Mouse (Mus musculus) MEL (cell line): ENCODE results near the gene Sirpb1b. TPM values are rescaled to one million over a fixed set of nuclear protein-coding genes. Genes with fewer than 3 reads are reported as not detected.
"Not testable (repeated sequence)": the region's sequence is repeated elsewhere in the genome, so short reads cannot be mapped to it uniquely, and the experiment has no call there.

Source experiments
- DNase-seq: peaks from one replicate; pipeline ENCODE4 v3.0.0; 2011; ENCODE audit warnings: low read depth, low spot score
- H3K27ac ChIP-seq: 2 replicates; pipeline ENCODE4 v1.5.1; 2012; ENCODE audit warnings: low read depth, mild to moderate bottlenecking, control low read depth, low read length, moderate library complexity; ENCODE audit not compliant: control insufficient read depth
- H3K27me3 ChIP-seq, 2 experiments: fragments of 150-350 bp in 1 of 2; sonication (generic) in 1 of 2; 2 replicates each; pipeline ENCODE4 v1.6.1; 2012; ENCODE audit warnings: low read length in 2 of 2, mild to moderate bottlenecking in 2 of 2, improper control_type of control experiment in 1 of 2, moderate library complexity in 1 of 2; ENCODE audit not compliant: insufficient read depth in 2 of 2, control insufficient read depth in 1 of 2
- H3K36me3 ChIP-seq, 2 experiments: 2 replicates each; pipeline ENCODE4 v1.6.1; 2012 to 2014; ENCODE audit warnings: low read length in 2 of 2, improper control_type of control experiment in 1 of 2, inconsistent platforms in 1 of 2, mild to moderate bottlenecking in 1 of 2; ENCODE audit not compliant: insufficient read depth in 2 of 2, control insufficient read depth in 1 of 2
- H3K4me1 ChIP-seq, 2 experiments: fragments of 150-350 bp in 1 of 2; sonication (generic) in 1 of 2; 2 replicates each; pipeline ENCODE4 v1.6.1; 2012; ENCODE audit warnings: low read length in 2 of 2, improper control_type of control experiment in 1 of 2, mild to moderate bottlenecking in 1 of 2; ENCODE audit not compliant: insufficient read depth in 2 of 2, control insufficient read depth in 1 of 2
- H3K4me3 ChIP-seq, 2 experiments: fragments of 150-350 bp in 1 of 2; sonication (generic) in 1 of 2; 2 replicates each; pipeline ENCODE4 v1.5.1; 2012; ENCODE audit warnings: low read depth in 2 of 2, low read length in 2 of 2, mild to moderate bottlenecking in 2 of 2, moderate library complexity in 2 of 2, control low read depth in 1 of 2, improper control_type of control experiment in 1 of 2; ENCODE audit not compliant: control insufficient read depth in 1 of 2, insufficient read depth in 1 of 2
- H3K79me2 ChIP-seq: 2 replicates; pipeline ENCODE4 v1.6.1; 2012; ENCODE audit warnings: mild to moderate bottlenecking, low read length, moderate library complexity; ENCODE audit not compliant: control insufficient read depth, poor library complexity, insufficient read depth
- H3K9ac ChIP-seq: 2 replicates; pipeline ENCODE4 v1.6.1; 2012; ENCODE audit warnings: low read depth, mild to moderate bottlenecking, control low read depth, low read length, moderate library complexity; ENCODE audit not compliant: control insufficient read depth, poor library complexity, severe bottlenecking
- H3K9me3 ChIP-seq: fragments of 150-350 bp; sonication (generic); replicated peaks from 2 replicates; pipeline ENCODE4 v1.6.1; 2012; ENCODE audit warnings: mild to moderate bottlenecking, low read length, improper control_type of control experiment, moderate library complexity; ENCODE audit not compliant: insufficient read depth
- MEF2A ChIP-seq: IDR thresholded peaks from 2 replicates; pipeline ENCODE4 v1.6.1; 2014; ENCODE audit warnings: low read depth, mild to moderate bottlenecking, inconsistent platforms, low read length, improper control_type of control experiment; ENCODE audit not compliant: poor library complexity, insufficient replicate concordance, severe bottlenecking; ENCODE audit errors: extremely low read depth
- MYB ChIP-seq: IDR thresholded peaks from 2 replicates; pipeline ENCODE4 v1.6.1; 2011; ENCODE audit warnings: mild to moderate bottlenecking, low read depth, low read length, improper control_type of control experiment
- polyA plus RNA-seq, 2 experiments: library from polyadenylated mRNA; stranded (reverse) in 1 of 2; unstranded in 1 of 2; fragments of >175 nt in 1 of 2; fragments of >200 nt in 1 of 2; gene quantifications; 2 replicates each; pipeline versions ENCODE4 v1.2.1 to v1.2.4; 2012; ENCODE audit warnings: low replicate concordance in 2 of 2, low read depth in 1 of 2; ENCODE audit not compliant: insufficient read length in 2 of 2, insufficient read depth in 1 of 2, missing spikeins in 1 of 2
- total RNA-seq: library from RNA; depleted of rRNA; stranded (reverse); fragments of 300-350 nt; gene quantifications from 2 replicates; pipeline ENCODE4 v1.2.3, GENCODE M21; 2012; rRNA removed

The Sirpb1b gene
- total RNA-seq (not detected in 2 replicates), polyA plus RNA-seq (not detected)

GRCm38 (mm10) chr3:15574887-15575286 is at the start of gene Sirpb1b:
TSS of gene Sirpb1b (minus strand) at chr3:15575065.
- not testable (repeated sequence) for H3K9ac ChIP-seq, H3K27me3 ChIP-seq, H3K79me2 ChIP-seq, DNase-seq, H3K4me1 ChIP-seq, H3K27ac ChIP-seq, H3K36me3 ChIP-seq, H3K4me3 ChIP-seq, H3K9me3 ChIP-seq

- H3K4me1 ChIP-seq, DNase-seq, H3K4me3 ChIP-seq, H3K27ac ChIP-seq, H3K9me3 ChIP-seq, H3K36me3 ChIP-seq, H3K9ac ChIP-seq, H3K27me3 ChIP-seq, H3K79me2 ChIP-seq: not testable (repeated sequence)
Observed at GRCm38 (mm10) chr3:15590377-15591117, 15.7 kb upstream of the Sirpb1b start.

GRCm38 (mm10) chr3:15586665-15587064 is 11.8 kb upstream of the Sirpb1b start:
- H3K27ac ChIP-seq, DNase-seq, H3K4me3 ChIP-seq, H3K27me3 ChIP-seq, H3K79me2 ChIP-seq, H3K9ac ChIP-seq, H3K36me3 ChIP-seq, H3K9me3 ChIP-seq, H3K4me1 ChIP-seq: not testable (repeated sequence)

- no peak for TF ChIP-seq MYB
- TF ChIP-seq MEF2A: no peak
Observed at GRCm38 (mm10) chr3:15583452-15583851, 8.6 kb upstream of the Sirpb1b start.

GRCm38 (mm10) chr3:15582948-15583347 is 8.1 kb upstream of the Sirpb1b start:
- not testable (repeated sequence) for H3K9me3 ChIP-seq, H3K9ac ChIP-seq, H3K4me3 ChIP-seq, H3K4me1 ChIP-seq, H3K36me3 ChIP-seq, H3K27ac ChIP-seq, H3K79me2 ChIP-seq, DNase-seq, H3K27me3 ChIP-seq

More at GRCm38 (mm10) chr3:15583452-15583851, 8.6 kb upstream of the Sirpb1b start:
- Histone ChIP-seq H3K27me3 (no peaks in the 10 kb centered on the region), H3K9ac (no peak overlapping the region), H3K9me3 (no peaks in the 10 kb centered on the region), H3K36me3 (no peaks in the 10 kb centered on the region), H3K4me1 (no peaks in the 10 kb centered on the region), H3K27ac (no peak overlapping the region), H3K4me3 (no peak overlapping the region), H3K79me2 (no peaks in the 10 kb centered on the region)
- DNase-seq: no peak

- H3K4me1 ChIP-seq, H3K36me3 ChIP-seq, H3K9me3 ChIP-seq, H3K27ac ChIP-seq, H3K27me3 ChIP-seq, H3K9ac ChIP-seq, H3K4me3 ChIP-seq, DNase-seq, H3K79me2 ChIP-seq: not testable (repeated sequence)
Observed at GRCm38 (mm10) chr3:15576466-15576865, 1.6 kb upstream of the Sirpb1b start.
